Mouse (Mus musculus): ENCODE data around the gene 9930104L06Rik.

- TF ChIP-seq POLR2A (IDR thresholded peaks at IDR 0.05; ENCODE audit: borderline replicate concordance, control insufficient read depth, low read depth, low read length) (no peak), CTCF (IDR thresholded peaks at IDR 0.05; ENCODE audit: control insufficient read depth, insufficient read depth, low read length) (no peak)
Observed at GRCm38 (mm10) chr4:124957284-124957683, 20.4 kb downstream of the 9930104L06Rik start.

All from bone marrow, adult 2 months (tissue).